Mouse (Mus musculus): Measurements from ENCODE around the gene Pif1. TPM values are rescaled to one million over a fixed set of nuclear protein-coding genes. Genes with fewer than 3 reads are reported as not detected.

The Pif1 gene
- total and polyA plus RNA-seq, 3 experiments, result 14.9 to 15.5 TPM; not detected in 1

GRCm38 (mm10) chr9:65562081-65562506, 24.9 kb upstream of the Pif1 start:
- peaks cover 2 to 6% of the 10 kb centered on the region in 2 experiments; a peak in 3 of 4 replicates for H3K36me3 ChIP-seq (ENCODE audit: control insufficient read depth in 1 of 2, insufficient read depth in 2 of 2, low read length in 2 of 2)
- H3K27ac ChIP-seq (ENCODE audit: control insufficient read depth, low read depth, low read length), result no peak overlapping the region
- no peaks in the 10 kb centered on the region for H3K79me2 ChIP-seq (ENCODE audit: control insufficient read depth, insufficient read depth, low read length, poor library complexity)
- no peaks in the 10 kb centered on the region for H3K9me3 ChIP-seq (replicated peaks; ENCODE audit: insufficient read depth, low read length)
- TF ChIP-seq USF1 (IDR thresholded peaks at IDR 0.05; ENCODE audit: low read depth, low read length) (peak; percentile 27), SIN3A (IDR thresholded peaks at IDR 0.05; ENCODE audit: low read length) (no peak)
- no peak overlapping the region for H3K9ac ChIP-seq (ENCODE audit: control insufficient read depth, low read depth, low read length, poor library complexity, severe bottlenecking)
- DNase-seq (ENCODE audit: low read depth, low spot score), result no peak
- H3K27me3 ChIP-seq (ENCODE audit: control insufficient read depth in 1 of 2, insufficient read depth in 2 of 2, low read length in 2 of 2), result no peaks in the 10 kb centered on the region
- H3K4me1 ChIP-seq (ENCODE audit: control insufficient read depth in 1 of 2, insufficient read depth in 2 of 2, low read length in 2 of 2), result peaks cover 4 to 5% of the 10 kb centered on the region in 2 experiments; a peak in 3 of 4 replicates
- H3K4me3 ChIP-seq (ENCODE audit: control insufficient read depth in 1 of 2, insufficient read depth in 1 of 2, low read depth in 2 of 2, low read length in 2 of 2), result no peak overlapping the region

GRCm38 (mm10) chr9:65563073-65563472, 23.9 kb upstream of the Pif1 start:
- H3K4me1 ChIP-seq (ENCODE audit: control insufficient read depth in 1 of 2, insufficient read depth in 2 of 2, low read length in 2 of 2), result peaks cover 4 to 5% of the 10 kb centered on the region in 2 experiments; a peak in 3 of 4 replicates
- no peak overlapping the region for H3K4me3 ChIP-seq (ENCODE audit: control insufficient read depth in 1 of 2, insufficient read depth in 1 of 2, low read depth in 2 of 2, low read length in 2 of 2)
- H3K79me2 ChIP-seq (ENCODE audit: control insufficient read depth, insufficient read depth, low read length, poor library complexity), result no peaks in the 10 kb centered on the region
- no peaks in the 10 kb centered on the region for H3K9me3 ChIP-seq (replicated peaks; ENCODE audit: insufficient read depth, low read length)
- H3K9ac ChIP-seq (ENCODE audit: control insufficient read depth, low read depth, low read length, poor library complexity, severe bottlenecking), result no peak overlapping the region
- TF ChIP-seq TAL1 (IDR thresholded peaks at IDR 0.05; ENCODE audit: low read length) (no peak), USF2 (IDR thresholded peaks at IDR 0.05; ENCODE audit: borderline replicate concordance in 1 of 2, insufficient read depth in 1 of 2, low read depth in 1 of 2, low read length in 2 of 2) (no peak), NELFE (IDR thresholded peaks at IDR 0.05; ENCODE audit: low read depth, low read length) (no peak), RAD21 (IDR thresholded peaks at IDR 0.05; ENCODE audit: low read depth, low read length) (no peak), MEF2A (IDR thresholded peaks at IDR 0.05; ENCODE audit: extremely low read depth, insufficient replicate concordance, low read depth, low read length, poor library complexity, severe bottlenecking) (no peak), GATA1 (IDR thresholded peaks at IDR 0.05; ENCODE audit: low read depth, low read length) (no peak), HCFC1 (IDR thresholded peaks at IDR 0.05; ENCODE audit: low read depth, low read length) (no peak), USF1 (IDR thresholded peaks at IDR 0.05; ENCODE audit: low read depth, low read length) (no peak), UBTF (IDR thresholded peaks at IDR 0.05; ENCODE audit: borderline replicate concordance, insufficient read depth, low read depth, low read length) (no peak), TBP (IDR thresholded peaks at IDR 0.05; ENCODE audit: low read depth, low read length) (no peak), CHD2 (IDR thresholded peaks at IDR 0.05; ENCODE audit: low read length) (no peak), ZKSCAN1 (IDR thresholded peaks at IDR 0.05; ENCODE audit: low read depth, low read length) (no peak), POLR2AphosphoS2 (IDR thresholded peaks at IDR 0.05; ENCODE audit: low read length) (no peak), POLR2A (IDR thresholded peaks at IDR 0.05; ENCODE audit: control insufficient read depth in 1 of 2, insufficient read depth in 1 of 2, low read depth in 1 of 2, low read length in 2 of 2, poor library complexity in 1 of 2) (no peak), SIN3A (IDR thresholded peaks at IDR 0.05; ENCODE audit: low read length) (no peak), CTCF (IDR thresholded peaks at IDR 0.05 in 2 of 3, conservative IDR thresholded peaks at IDR 0.05 in 1 of 3; ENCODE audit: control insufficient read depth in 1 of 3, insufficient read depth in 1 of 3, low read depth in 2 of 3, low read length in 3 of 3, poor library complexity in 1 of 3, severe bottlenecking in 1 of 3) (no peak), JUND (IDR thresholded peaks at IDR 0.05; ENCODE audit: low read depth, low read length) (no peak), ZC3H11A (IDR thresholded peaks at IDR 0.05; ENCODE audit: low read depth, low read length) (no peak)
- H3K27me3 ChIP-seq (ENCODE audit: control insufficient read depth in 1 of 2, insufficient read depth in 2 of 2, low read length in 2 of 2), result no peaks in the 10 kb centered on the region
- DNase-seq (ENCODE audit: low read depth, low spot score), result no peak
- H3K36me3 ChIP-seq (ENCODE audit: control insufficient read depth in 1 of 2, insufficient read depth in 2 of 2, low read length in 2 of 2), result peaks cover 2 to 6% of the 10 kb centered on the region in 2 experiments; a peak in 3 of 4 replicates
- H3K27ac ChIP-seq (ENCODE audit: control insufficient read depth, low read depth, low read length), result no peak overlapping the region

Measured in MEL (cell line).